Mouse (Mus musculus) E14TG2a.4 (cell line): ENCODE results near the gene Gm20662.
"Not testable (repeated sequence)": the region's sequence is repeated elsewhere in the genome, so short reads cannot be mapped to it uniquely, and the experiment has no call there.

Source experiments
- CTCF ChIP-seq: conservative IDR thresholded peaks from 2 replicates; pipeline ENCODE4 v1.5.1; 2014; ENCODE audit warnings: low read length
- NANOG ChIP-seq: IDR thresholded peaks from 2 replicates; pipeline ENCODE4 v1.6.1; 2014; ENCODE audit warnings: borderline replicate concordance, low read length, mixed read lengths
- POU5F1 ChIP-seq: IDR thresholded peaks from 2 replicates; pipeline ENCODE4 v1.6.1; 2014; ENCODE audit warnings: low read length, borderline replicate concordance

DNA sequence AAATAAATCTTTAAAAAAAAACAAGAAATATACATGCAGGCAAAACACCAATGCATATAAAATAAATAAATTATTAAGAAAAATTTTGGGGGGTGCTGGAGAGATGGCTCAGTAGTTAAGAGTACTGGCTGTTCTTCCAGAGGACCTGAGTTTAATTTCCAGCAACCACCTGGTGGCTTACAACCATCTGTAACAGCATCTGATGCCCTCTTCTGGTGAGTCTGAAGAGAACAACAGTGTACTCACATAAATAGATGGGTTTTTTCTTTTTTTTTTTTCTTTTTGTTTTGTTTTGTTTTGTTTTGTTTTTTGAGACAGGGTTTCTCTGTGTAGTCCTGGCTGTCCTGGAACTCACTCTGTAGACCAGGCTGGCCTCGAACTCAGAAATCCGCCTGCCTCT lies 17.4 kb downstream of the Gm20662 start:
- TF ChIP-seq CTCF, POU5F1, NANOG: not testable (repeated sequence)
